ENCODE assay signal across 17 mouse cellular contexts in genomic region chr9:16292492-16292891, GRCm38 (mm10).
"Had no signal": no experiment of that assay in that cellular context is flagged by ENCODE, and none has a peak within 500 bp of the region (broad histone marks: within the 10 kb centered on the region; RNA-seq: fewer than 3 reads in every experiment).

No protein-coding gene starts in this region.

- H3K4me3 ChIP-seq: liver, embryonic 13.5 days; liver, embryonic 15.5 days; megakaryocyte, embryonic 14.5 days; midbrain, embryonic 12.5 days; neural tube, embryonic 12.5 days; stomach, embryonic 15.5 days had no signal

- H3K4me1 ChIP-seq: liver, embryonic 13.5 days; liver, embryonic 15.5 days; neural tube, embryonic 12.5 days; stomach, embryonic 15.5 days had no signal

- ATAC-seq: liver, postnatal 0 days; lung, postnatal 0 days had no signal

- H3K9me3 ChIP-seq: liver, embryonic 13.5 days; liver, embryonic 15.5 days; megakaryocyte, embryonic 14.5 days; midbrain, embryonic 12.5 days; neural tube, embryonic 12.5 days; stomach, embryonic 15.5 days had no signal

- H3K9ac ChIP-seq: liver, embryonic 13.5 days; liver, embryonic 15.5 days; liver, postnatal 0 days; midbrain, embryonic 12.5 days; neural tube, embryonic 12.5 days; stomach, embryonic 15.5 days had no signal

- H3K27me3 ChIP-seq: liver, embryonic 13.5 days; liver, embryonic 15.5 days; megakaryocyte, embryonic 14.5 days; midbrain, embryonic 12.5 days; neural tube, embryonic 12.5 days; stomach, embryonic 15.5 days had no signal

- H3K27ac ChIP-seq: liver, embryonic 13.5 days; liver, embryonic 15.5 days; macrophage; midbrain, embryonic 12.5 days; neural tube, embryonic 12.5 days; stomach, embryonic 15.5 days had no signal

- H3K4me2 ChIP-seq: liver, embryonic 11.5 days; liver, embryonic 13.5 days; liver, embryonic 15.5 days; midbrain, embryonic 12.5 days; neural tube, embryonic 12.5 days; stomach, embryonic 15.5 days had no signal

- H3K36me3 ChIP-seq: liver, embryonic 13.5 days; liver, embryonic 15.5 days; midbrain, embryonic 12.5 days; neural tube, embryonic 12.5 days; stomach, embryonic 15.5 days had no signal

- DNase-seq: liver; liver, embryonic 13.5 days; liver, postnatal 0 days; lung, postnatal 36 days; midbrain, embryonic 14.5 days; right cerebral cortex, postnatal 14 days; thymus, adult 2 months; thymus, postnatal 25 days; thymus, postnatal 4 days had no signal
